Mouse (Mus musculus) heart, postnatal 36 days (tissue): Measurements from ENCODE around the gene Mpv17l2. TPM values are rescaled to one million over a fixed set of nuclear protein-coding genes. Genes with fewer than 3 reads are reported as not detected.
A peak's percentile ranks its signal among the peaks of the same experiment; 100 is the strongest.

Experiments used
- DNase-seq, 2 experiments: peaks; one replicate each; pipeline ENCODE4 v3.0.0; 2021 to 2022
- intact Hi-C: fragments of 180-260 bp; cut with DNase I; formaldehyde crosslinking; loops from one replicate; pipeline ENCODE4 v1.15.1; 2025
- total RNA-seq, 2 experiments: library from RNA; stranded (reverse); gene quantifications; 2 replicates each; pipeline ENCODE4 v1.2.3; 2021

Gene Mpv17l2
- total RNA-seq, 2 experiments from 2014 or later = 28.0 to 30.8 TPM

DNA sequence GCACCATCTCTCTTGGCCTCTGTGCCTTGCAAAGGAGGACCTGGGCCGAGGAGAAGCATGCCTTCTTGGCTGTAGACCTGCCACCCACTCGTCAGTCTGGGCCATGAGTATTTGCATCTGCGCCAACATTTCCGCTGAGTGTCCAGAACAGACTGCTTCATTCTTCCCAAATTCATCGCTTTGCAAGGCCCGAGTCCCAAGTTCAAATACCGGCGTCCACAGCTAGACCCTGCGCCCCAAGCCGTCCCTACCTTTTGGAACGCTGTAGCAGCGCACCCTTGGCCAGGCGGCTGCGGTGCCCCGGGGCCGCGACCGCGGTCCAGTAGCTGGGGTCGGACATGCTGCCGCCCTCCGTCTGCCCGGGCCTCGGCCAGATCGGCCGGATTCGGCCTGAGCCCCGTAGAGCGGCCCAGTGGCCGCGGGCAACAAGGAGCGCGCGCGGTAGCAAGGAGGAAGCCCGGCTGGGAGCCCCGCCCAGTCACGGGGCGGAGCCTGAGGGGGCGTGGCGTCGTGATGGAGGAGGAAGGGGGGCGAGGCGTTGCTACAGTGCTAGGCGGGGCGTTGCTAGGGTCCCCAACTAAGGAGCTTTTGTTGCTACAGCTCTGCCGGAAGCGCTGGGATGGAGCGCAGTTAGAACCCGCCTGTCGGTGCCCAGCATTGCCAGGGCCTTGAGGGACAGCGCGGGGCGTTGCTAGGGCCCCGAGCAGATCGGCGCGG is 31.4 kb upstream of the Mpv17l2 start:
- peak; percentile 99 for DNase-seq
- intact Hi-C loops = loop anchor here (2.0 kb wide), 1 partner anchor 15 kb away; the partner anchor contains the start of gene Pik3r2

DNA sequence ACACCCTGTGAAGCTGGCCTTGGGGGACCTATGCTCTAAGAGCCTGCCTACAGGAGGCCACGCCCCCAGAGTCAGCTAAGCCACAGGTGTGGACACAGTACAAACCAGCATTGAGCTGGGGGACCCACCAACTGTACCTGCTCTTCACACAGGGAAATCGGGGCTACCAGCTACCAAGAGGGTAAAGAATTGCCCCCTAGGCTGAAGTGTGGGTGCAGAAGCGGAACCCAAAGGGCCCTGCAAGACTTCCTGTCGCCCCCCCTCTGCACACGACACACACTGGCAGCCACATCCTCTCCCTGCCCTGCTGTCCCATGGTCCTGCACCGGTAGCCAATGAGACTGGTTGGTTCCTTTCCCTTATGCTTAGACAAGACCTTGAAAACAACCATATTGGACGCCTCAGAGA is 30.6 kb upstream of the Mpv17l2 start:
- intact Hi-C loops = no loop called here
- DNase-seq = no peak

DNA sequence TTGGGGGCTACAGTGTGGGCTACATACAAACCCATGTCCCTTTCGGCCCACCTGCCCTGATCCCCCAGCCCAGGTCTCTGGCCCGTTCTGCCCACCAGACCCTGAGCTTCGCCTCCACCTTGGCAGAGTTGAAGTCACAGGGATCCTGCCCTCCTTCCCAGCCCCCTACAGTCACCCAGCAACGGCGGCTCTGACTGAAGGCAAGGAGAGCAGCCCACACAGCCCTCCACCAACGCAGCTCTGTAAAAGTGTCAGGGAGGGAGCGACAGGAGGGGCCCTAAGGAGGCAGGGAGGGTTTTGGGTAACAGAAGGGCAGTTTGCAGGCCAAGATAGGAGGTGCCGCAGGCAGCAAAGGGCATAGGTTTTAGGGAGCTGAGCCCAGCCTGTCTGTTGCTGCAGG is 30.1 kb upstream of the Mpv17l2 start:
- intact Hi-C loops = no loop called here
- DNase-seq = no peak

DNA sequence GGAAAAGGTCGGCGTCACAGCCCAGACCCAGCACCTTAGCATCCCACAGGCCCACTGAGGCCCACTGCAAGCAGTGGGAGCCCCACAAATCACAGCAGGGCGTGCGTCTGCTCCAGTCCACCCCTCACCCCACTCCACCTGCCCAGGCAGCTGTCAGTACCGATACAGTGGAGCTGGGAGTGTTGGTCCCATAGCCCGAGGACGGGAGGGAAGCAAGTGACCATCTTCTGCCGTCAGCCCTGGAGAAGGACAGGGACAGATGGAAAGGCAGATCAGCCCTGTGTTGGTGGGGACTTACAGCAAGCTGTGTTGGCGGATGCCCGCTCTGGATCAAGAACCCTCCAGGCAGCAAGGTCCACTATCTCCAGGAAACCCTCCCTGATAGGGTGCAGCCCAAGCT is 28.3 kb upstream of the Mpv17l2 start:
- intact Hi-C loops = no loop called here
- no peak for DNase-seq

DNA sequence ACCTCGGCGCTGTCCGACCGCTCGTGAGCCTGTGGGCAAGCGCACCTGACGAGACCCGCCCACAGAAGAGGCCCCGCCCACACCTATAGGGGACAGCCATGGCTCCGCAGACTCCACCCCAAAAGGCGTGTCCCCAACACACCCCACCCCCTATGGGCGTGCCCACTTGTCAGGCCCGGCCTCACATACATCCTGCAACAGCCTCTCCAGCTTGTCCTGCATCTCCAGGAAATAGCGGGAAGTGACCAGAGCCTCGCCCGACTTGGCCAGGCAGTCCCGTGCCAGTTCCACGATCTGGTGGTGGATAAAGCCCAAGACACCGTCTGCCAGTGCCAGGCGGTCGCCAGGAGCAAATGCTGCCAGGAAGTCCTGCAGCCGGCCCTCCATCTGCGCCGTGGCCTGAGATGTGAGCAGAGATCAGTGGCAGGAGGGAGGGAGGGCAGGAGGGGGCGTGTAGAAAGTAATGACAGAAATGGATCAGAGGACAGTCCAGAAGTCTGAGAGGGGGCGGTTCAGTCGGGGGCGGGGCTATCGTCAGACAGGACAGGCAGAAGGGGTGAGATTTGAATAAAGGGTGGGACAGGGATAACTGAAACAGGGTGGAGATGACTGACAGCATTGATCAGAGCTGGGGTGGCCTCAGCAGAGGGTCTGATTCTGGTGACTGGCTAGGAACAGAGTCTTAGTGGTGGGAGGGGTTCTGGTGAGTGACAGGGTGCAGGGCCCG is 27.4 kb upstream of the Mpv17l2 start:
- no peak for DNase-seq
- intact Hi-C loops = no loop called here

DNA sequence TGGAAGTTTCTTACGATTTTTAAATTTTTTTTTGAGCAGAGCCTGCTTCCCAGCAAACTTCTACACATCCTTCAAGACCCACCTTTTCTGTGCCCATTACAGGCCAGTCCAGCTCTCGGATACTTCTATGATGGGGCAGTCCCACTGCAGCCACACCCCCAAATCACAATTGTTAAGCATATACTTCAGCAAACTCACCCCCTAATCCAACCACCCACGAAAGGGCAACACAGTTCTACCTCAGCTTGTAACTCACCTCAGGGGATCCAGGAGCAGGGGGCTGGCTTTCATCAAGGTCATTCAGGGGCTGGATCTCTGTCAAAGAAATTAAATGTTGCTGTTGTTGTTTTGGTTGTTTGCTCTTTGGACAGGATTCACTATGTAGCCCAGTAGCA is 26.3 kb upstream of the Mpv17l2 start:
- no peak for DNase-seq
- intact Hi-C loops = no loop called here

DNA sequence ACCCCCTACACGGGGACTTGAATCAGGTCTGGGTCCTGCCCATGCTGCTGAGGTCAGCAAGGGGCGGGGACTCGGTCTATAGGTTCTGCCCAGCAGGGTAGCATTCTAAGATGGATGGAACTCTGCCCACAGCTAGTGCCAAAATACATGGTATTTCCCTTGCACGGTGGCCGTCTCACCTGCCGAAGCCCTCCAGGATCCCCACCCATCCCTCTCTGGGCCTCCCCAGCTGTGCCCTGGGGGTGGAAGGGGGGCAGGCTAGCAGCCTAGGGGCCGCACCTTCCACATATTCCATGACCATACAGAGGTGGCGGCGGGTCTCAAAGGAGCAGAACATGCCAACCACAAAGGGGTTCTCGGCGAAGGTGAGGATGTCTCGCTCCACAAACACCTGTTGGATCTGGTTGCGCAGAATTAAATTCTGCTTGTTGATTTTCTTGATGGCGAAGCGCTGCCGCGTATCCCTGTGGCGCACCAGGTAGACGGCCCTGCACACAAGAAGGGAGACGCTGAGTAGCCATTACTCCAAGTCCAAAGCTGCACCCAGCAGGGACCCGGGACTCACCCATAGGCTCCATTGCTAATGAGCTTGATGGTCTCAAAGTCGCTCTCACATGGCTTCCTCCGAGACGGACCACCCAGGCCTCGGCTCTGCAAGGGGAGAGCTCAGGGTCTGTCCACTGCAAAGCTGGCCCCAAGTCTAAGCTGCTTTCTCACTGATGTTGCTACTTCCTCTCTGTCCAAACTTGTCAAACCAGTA is 25.7 kb upstream of the Mpv17l2 start:
- intact Hi-C loops = no loop called here
- DNase-seq = no peak

DNA sequence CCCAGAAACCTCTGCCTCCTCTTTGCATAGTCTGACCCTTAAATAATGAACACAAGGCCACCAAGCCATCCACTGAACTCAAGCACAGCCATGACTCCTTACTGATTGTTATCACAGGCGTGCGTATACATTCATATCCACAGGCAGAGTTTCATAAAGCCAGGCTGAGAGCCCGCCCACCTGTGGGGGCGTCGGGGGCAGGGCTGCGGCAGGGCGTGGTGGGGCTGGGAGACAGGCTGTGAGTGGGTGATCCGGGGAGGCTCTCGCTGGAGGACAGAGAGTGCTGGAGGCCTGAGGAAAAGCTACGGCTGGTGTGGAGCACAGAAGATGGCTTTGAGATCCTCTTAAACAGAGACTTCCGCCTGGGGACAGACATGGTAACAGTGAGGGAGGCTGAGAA is 19.3 kb upstream of the Mpv17l2 start:
- DNase-seq = no peak
- intact Hi-C loops = no loop called here

DNA sequence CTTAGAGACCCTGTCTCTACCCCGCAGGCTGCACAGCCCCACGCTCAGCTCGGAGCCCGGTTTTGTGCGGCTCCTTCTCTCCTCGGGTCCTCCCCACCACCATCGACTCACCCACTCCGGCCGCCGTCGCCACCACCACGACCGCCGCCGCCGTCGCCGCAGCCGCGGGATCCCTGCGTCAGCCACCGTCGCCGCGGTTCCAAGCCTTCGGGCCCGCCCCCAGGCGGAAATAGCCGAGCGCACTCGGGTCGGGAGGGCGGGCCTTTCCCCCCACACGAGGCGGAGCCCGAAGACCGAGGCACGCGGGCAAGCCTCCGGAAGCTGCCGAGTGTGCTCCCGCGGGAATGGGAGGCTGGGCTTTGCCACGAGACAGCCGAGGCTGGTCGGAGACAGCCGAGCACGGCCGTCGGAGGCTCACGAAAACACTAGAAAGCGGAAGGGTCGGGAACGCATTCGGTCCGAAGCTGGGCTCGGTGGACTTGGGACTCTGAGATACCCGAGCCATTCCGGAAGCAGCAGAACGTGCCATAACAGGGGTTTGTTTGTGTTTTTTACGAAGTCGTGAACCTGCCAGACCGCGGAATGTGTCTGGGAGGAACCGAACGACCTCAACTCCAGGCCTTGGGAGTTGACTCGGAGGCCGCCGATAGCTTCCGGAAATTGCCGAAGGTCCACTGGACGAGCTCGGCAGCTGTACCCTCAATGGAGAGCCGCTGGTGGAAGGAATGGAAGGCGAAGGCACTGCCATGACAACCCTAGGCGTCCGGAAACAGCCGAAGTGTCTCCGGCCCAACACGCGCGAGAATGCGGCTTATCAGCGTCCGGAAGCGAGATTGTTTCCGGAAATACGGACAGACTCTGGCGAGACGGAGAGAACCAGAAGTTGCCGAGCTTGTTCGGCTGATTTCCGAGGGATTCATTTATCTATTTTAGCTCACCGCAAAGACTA is 16.0 kb upstream of the Mpv17l2 start, which contains the start of gene Pik3r2:
Gene Pik3r2, minus strand, starts transcription at position 218 of the 949 bp plus-strand sequence.
- DNase-seq = peak; percentile 99
- intact Hi-C loops = loop anchor here (2.0 kb wide), 1 partner anchor 16 kb away; no protein-coding TSS in a partner anchor

DNA sequence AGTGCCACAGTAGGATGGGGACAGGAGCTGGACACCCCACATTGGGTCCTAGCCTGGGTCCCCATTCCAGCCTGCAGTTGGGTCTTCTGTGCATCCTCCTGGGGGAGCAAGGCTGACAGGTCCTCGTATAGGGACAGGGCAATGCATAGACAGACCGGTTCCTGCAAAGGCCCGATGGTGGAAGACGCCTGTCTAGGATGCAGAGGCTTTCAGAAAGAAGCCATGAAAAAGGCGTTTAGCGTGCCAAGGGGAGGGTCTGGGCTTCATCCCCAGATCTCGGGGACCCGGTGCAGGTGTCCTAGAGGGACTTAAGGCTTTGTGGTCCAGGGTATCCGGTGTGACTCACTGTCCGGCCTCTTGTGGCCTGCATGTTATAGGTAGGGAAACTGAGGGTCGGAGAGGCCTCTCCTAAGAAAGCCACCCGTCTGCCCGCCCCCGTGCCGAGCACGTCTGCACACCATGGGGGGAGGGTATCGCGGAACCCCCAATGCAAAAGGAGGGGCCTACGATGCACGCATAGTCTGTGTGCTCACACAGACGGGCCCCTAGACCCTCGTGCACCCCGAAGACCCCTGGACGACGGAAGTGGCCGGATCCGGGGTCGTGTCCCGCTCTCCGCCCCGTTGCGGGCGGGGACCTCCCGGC is 15.2 kb upstream of the Mpv17l2 start:
- DNase-seq = no peak
- intact Hi-C loops = loop anchor here (2.0 kb wide), 1 partner anchor 17 kb away; no protein-coding TSS in a partner anchor

DNA sequence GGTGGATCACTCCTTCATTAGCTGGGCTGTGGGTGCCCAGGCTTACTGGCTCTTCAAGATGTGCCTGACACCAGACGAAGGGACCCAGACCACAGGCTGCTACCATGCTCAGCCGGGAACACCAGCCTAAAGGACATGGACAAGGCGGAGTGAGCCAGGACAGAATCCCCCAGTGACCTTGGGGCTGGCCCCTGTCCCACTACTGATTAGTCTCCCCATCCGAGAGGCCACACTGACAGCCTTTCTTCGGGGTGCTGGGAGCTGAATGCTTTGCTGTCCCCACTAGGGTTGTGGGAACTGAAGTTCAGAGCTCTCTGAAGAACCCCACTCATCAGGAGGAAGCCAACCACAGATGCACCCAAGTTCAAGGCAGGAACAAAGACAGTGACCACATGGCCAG is 14.5 kb upstream of the Mpv17l2 start:
- intact Hi-C loops = no loop called here
- DNase-seq = no peak

DNA sequence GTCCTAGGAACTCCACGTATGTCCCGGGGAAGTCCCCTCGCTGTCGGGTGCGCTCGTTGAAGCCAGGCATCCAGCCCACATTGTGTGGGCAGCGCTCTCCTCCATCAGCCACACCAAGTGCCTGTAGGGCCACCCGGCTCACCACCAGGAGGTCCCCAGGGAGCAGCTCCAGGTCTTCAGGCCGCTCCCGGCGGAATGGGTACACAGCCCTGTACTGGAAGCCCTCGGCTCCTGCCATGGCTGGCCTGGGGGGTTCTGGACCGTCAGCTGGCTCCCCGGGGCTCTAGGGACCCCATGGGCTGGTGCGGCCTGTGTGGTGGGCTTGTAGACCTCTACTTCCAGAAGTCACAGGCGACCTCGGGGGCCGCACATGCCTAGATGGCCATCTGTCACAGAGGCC is 14.0 kb upstream of the Mpv17l2 start:
- intact Hi-C loops = loop anchor here (5.0 kb wide), 1 partner anchor 68 kb away; no protein-coding TSS in a partner anchor
- DNase-seq = no peak

DNA sequence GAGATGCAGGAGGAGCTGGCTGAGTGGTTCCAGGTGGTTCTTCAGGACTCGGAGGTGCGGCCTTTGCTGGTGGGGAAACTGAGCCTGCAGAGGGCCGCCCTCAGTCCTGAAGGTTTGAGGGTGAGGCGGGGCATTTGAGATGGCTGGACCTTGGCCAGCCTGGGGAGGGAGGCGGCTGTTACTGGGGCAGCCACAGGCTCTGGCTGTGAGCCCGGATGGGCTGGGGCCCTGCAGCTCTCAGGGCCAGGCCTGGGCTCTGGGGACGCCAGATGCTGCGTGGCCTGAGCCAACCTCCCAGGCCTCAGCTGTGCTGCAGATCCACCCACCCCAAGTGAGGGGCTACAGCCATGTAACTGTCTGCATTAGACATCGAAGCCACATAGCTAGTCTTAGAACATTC is 13.1 kb upstream of the Mpv17l2 start:
- intact Hi-C loops = loop anchor here (5.0 kb wide), 1 partner anchor 68 kb away; no protein-coding TSS in a partner anchor
- peak; percentile 83 to 86 for DNase-seq

DNA sequence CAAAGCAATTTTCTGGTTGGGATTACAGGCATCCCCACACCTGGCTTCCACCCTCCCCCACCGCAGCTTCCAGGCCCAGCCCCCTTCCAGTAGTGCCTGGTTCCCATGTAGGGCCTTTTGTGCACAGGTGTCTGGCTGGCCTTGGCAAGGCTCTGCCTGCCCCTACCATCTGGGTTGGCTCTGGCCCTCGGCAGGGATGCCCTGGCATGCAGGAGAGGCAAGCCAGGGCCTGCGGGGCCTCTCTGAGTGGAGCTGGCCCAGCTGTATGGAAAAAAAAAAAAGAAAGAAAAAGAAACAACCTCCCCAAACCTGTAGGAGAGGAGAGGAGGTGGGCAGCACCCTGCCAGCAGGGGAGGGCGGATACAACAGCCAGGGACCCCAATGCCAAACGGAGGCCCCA is 12.7 kb upstream of the Mpv17l2 start:
- intact Hi-C loops = loop anchor here (5.0 kb wide), 1 partner anchor 69 kb away; no protein-coding TSS in a partner anchor
- DNase-seq = no peak

DNA sequence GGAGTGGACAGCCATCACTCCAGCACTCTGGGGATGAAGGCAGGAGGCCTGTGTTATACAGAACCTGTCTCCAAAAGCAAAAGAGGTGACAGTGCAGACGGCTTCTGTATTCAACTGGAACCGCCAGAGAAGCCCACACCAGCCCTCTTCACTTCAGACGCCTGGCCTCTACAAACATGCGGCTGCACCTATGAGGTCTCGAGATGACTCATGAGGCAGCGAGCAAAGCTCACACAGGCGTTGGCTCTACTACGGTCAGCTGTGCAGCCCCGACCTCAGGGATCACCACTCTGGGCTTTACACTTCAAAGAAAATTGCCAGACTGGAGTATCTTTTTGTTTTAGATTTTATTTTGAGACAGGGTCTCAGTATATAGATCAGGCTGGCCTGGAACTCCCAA is 12.1 kb upstream of the Mpv17l2 start:
- intact Hi-C loops = loop anchor here (5.0 kb wide), 1 partner anchor 69 kb away; no protein-coding TSS in a partner anchor
- no peak for DNase-seq

DNA sequence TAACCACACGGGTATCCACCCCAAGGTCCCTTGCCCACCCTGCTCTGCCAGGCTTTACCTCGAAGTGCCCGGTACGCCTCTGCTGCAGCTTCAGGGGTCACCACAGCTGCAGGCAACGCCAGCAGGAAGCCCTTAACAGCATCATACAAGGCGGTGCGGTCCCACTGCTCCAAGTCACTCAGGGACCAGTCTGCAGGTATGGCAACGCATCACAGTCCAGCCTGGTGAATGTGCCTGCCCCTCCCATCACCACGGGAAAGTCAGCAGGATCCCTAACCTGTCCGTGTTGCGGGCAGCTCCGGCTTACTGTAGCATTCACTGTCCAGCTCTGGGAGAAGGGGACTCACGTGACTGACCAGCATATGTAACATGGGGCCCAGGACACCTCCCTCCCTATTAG is 11.3 kb upstream of the Mpv17l2 start:
- intact Hi-C loops = loop anchor here (5.0 kb wide), 1 partner anchor 70 kb away; no protein-coding TSS in a partner anchor
- DNase-seq = no peak

DNA sequence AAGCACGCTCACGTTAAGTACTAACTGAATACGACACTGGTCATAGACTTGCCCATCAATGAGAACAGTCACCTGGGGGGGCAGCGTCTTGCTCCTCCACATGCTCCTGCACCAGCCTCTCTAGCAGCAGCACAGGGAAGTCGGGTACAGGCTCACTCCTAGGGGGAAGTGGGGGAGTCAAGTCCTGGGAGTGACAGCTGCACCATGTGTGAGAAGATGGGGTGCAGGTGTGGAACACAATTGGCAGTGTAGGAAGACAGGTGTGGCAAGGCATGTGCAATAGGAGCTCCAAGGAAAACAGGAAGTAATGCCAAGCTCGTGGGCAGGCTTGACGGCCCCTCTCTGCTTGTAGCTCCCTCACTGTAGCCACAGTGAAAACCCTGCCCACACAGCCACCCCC is 10.5 kb upstream of the Mpv17l2 start:
- intact Hi-C loops = loop anchor here (2.0 to 5.0 kb wide), 2 partner anchors 50 to 71 kb away; no protein-coding TSS in a partner anchor
- DNase-seq = no peak

DNA sequence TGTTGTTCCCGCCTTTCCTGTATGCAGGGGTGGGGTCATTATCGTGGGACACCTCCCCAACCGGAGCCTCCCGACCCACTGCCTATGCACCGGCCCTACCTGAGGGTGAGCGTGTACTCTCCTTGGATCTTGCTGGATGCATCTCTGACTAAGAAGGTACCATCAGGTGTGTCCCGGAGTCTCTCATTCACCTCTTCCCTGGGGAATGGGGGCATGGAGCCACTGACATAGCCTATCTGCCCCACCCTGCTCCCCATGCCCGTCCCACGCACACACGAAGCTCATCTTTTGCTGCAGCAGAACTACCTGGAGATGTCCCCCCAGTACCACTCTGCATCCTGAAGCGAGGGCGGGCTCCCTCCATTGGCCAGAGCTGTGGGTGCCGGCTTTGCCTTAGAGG is 10.0 kb upstream of the Mpv17l2 start:
- DNase-seq = no peak
- intact Hi-C loops = loop anchor here (2.0 to 5.0 kb wide), 2 partner anchors 50 to 72 kb away; no protein-coding TSS in a partner anchor

DNA sequence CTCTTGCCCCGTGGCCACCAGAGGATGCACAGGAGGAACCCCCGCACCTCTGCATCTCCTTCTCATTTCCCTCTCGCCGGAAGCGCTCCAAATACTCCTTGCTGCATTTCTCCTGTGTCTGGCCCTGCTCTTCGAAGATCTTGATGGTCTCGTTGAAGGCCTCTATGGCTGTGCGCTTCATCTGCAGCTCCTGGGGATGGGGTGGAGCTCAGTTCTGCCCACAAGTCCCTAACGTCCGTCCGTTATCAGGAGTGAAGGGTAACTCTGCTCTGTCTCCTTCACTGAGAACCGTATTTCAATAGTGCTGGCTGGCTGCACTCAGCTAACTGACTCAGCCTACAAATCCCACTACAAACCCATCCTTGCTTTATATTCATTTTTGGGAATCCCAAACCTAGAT is 9.1 kb upstream of the Mpv17l2 start:
- intact Hi-C loops = loop anchor here (1.0 to 5.0 kb wide), 3 partner anchors 50 to 72 kb away; no protein-coding TSS in a partner anchor
- no peak for DNase-seq
